Mouse (Mus musculus): ENCODE results near the gene Arl5b.

The Arl5b gene

GRCm38 (mm10) chr2:15112741-15113140 lies 63.5 kb downstream of the Arl5b start:
- DNase-seq (ENCODE audit: low read depth) = no peak

GRCm38 (mm10) chr2:15121217-15121680 lies 72.1 kb downstream of the Arl5b start:
- no peak for DNase-seq (ENCODE audit: low read depth)
